Mouse (Mus musculus): ENCODE results near the gene Gm43518.

The Gm43518 gene

GRCm38 (mm10) chr5:123927118-123927517, at the start of gene Gm43518:
Gm43518 (plus strand) TSS chr5:123927418.
- no peak for DNase-seq (ENCODE audit: low read depth)

GRCm38 (mm10) chr5:123878056-123878455, 49.2 kb upstream of the Gm43518 start:
- no peak for DNase-seq (ENCODE audit: low read depth)

- no peak for DNase-seq (ENCODE audit: low read depth)
Observed at GRCm38 (mm10) chr5:123879928-123880327, 47.3 kb upstream of the Gm43518 start, which contains the start of gene Hcar1. Hcar1 (minus strand) TSS chr5:123880020.

GRCm38 (mm10) chr5:123880778-123881177, 46.4 kb upstream of the Gm43518 start:
- DNase-seq (ENCODE audit: low read depth), result no peak

- DNase-seq (ENCODE audit: low read depth), result no peak
Observed at GRCm38 (mm10) chr5:123883891-123884290, 43.3 kb upstream of the Gm43518 start.

GRCm38 (mm10) chr5:123884332-123884731, 42.9 kb upstream of the Gm43518 start:
- no peak for DNase-seq (ENCODE audit: low read depth)

- DNase-seq (ENCODE audit: low read depth), result no peak
Observed at GRCm38 (mm10) chr5:123886365-123886764, 40.9 kb upstream of the Gm43518 start.

- DNase-seq (ENCODE audit: low read depth), result no peak
Observed at GRCm38 (mm10) chr5:123890312-123890711, 36.9 kb upstream of the Gm43518 start.

- no peak for DNase-seq (ENCODE audit: low read depth)
Observed at GRCm38 (mm10) chr5:123890987-123891386, 36.2 kb upstream of the Gm43518 start.

GRCm38 (mm10) chr5:123891669-123892068, 35.5 kb upstream of the Gm43518 start:
- DNase-seq (ENCODE audit: low read depth), result peak; percentile 84

- peak; percentile 74 for DNase-seq (ENCODE audit: low read depth)
Observed at GRCm38 (mm10) chr5:123893520-123893919, 33.7 kb upstream of the Gm43518 start.

- DNase-seq (ENCODE audit: low read depth), result no peak
Observed at GRCm38 (mm10) chr5:123896395-123896794, 30.8 kb upstream of the Gm43518 start.

- peak; percentile 68 for DNase-seq (ENCODE audit: low read depth)
Observed at GRCm38 (mm10) chr5:123897352-123897751, 29.9 kb upstream of the Gm43518 start.

GRCm38 (mm10) chr5:123904059-123904672, 23.1 kb upstream of the Gm43518 start:
- DNase-seq (ENCODE audit: low read depth), result peak; percentile 58

- DNase-seq (ENCODE audit: low read depth), result peak; percentile 20
Observed at GRCm38 (mm10) chr5:123906146-123906975, 20.9 kb upstream of the Gm43518 start.

GRCm38 (mm10) chr5:123906976-123907630, 20.1 kb upstream of the Gm43518 start, which contains the start of gene Denr:
Denr (plus strand) TSS chr5:123907175.
- peak; percentile 97 for DNase-seq (ENCODE audit: low read depth)

- DNase-seq (ENCODE audit: low read depth), result no peak
Observed at GRCm38 (mm10) chr5:123907631-123907977, 19.6 kb upstream of the Gm43518 start.

GRCm38 (mm10) chr5:123914852-123915251, 12.4 kb upstream of the Gm43518 start:
- DNase-seq (ENCODE audit: low read depth), result peak; percentile 74

- no peak for DNase-seq (ENCODE audit: low read depth)
Observed at GRCm38 (mm10) chr5:123922112-123922511, 5.1 kb upstream of the Gm43518 start.

- peak; percentile 97 for DNase-seq (ENCODE audit: low read depth)
Observed at GRCm38 (mm10) chr5:123930508-123930989, 3.3 kb downstream of the Gm43518 start, which contains the start of gene Ccdc62. Ccdc62 (plus strand) TSS chr5:123930679.

- no peak for DNase-seq (ENCODE audit: low read depth)
Observed at GRCm38 (mm10) chr5:123931131-123931530, 3.9 kb downstream of the Gm43518 start.

- no peak for DNase-seq (ENCODE audit: low read depth)
Observed at GRCm38 (mm10) chr5:123932927-123933326, 5.7 kb downstream of the Gm43518 start.
